Mouse (Mus musculus): ENCODE results near the gene Nr2f1. TPM values are rescaled to one million over a fixed set of nuclear protein-coding genes. Genes with fewer than 3 reads are reported as not detected.

The Nr2f1 gene
- total RNA-seq, 2 experiments from 2014 or later, result 89.4 to 98.1 TPM

DNA sequence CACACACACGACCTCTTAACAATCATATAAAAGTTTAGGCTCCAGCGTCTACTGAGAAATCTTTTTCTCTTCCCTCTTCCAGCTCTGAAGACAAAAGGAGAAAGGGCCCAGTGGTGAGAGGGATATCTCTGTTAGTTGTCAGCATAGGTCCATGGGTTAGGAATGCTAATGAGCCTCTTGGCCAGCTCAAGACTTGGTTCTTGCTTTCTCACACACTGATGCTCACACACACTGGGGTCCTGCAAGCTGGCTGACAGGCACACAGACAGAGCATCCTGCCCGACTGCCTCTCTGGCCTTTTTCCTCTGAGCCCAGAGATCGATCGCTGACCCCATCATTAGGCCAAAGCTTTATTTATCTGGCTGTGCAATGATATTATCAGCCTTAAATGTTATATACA, 15.6 kb downstream of the Nr2f1 start:
- TF ChIP-seq CTCF (conservative IDR thresholded peaks at IDR 0.05), result no peak
- no peak for DNase-seq (ENCODE audit: low spot score in 2 of 2)
- H3K4me3 ChIP-seq, result no peak overlapping the region
- H3K27ac ChIP-seq, result peak overlapping the region; percentile 79

DNA sequence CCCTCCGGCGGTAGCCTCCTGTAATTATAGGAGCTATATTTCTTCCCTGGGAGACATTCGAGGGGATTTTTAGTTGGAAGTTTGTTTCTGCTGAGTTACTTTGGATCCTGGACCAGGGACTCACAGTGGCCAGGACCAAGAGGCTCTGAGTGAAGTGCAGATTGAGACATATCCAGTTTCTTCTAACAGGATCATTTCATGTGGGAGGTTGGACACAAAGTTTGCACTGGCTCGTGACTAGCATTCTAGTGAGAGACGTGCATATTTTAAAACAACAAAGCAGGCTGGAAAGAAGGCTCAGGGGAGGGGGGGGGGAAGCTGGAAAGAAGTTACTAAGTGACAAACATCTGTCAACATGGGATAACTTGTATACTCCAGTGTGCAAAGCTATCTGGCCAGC, 16.6 kb downstream of the Nr2f1 start:
- H3K4me3 ChIP-seq, result peak overlapping the region; percentile 34; the same call in 1 of the 2 replicates
- peak overlapping the region; percentile 94 for H3K27ac ChIP-seq
- no peak for DNase-seq (ENCODE audit: low spot score in 2 of 2)
- TF ChIP-seq CTCF (conservative IDR thresholded peaks at IDR 0.05), result no peak

DNA sequence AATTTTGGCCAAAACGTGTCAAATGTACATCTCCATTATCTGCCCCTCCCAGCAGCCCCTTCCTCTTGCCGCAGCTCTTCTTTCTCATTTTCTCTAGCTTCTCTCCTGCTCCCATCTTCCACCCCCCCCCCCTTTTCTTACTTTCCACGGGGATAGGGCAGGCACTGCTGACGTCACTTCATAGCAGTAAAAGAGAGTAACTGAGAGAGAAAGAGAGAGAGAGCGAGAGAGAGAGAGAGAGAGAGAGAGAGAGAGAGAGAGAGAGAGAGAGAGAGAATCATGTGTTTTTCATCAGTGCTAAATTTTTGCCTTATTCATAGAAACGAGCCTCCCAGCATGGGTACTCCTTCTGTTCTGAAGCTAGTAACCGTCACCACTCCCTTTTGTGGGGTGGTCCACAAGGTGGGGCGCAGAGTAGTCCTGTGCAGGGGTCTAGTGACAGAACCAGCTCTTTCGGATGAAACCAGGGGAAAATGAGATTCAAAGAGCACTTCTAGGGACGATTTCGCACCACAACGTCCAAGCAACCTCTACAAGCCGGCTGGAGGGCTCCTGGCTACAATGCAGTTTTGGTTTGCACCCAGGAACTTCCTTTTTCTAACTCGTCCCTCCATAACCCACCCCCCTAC, 17.5 kb downstream of the Nr2f1 start:
- Histone ChIP-seq H3K4me3 (peak overlapping the region; percentile 58), H3K27ac (peak overlapping the region; percentile 94)
- no peak for DNase-seq (ENCODE audit: low spot score in 2 of 2)
- no peak for TF ChIP-seq CTCF (conservative IDR thresholded peaks at IDR 0.05)

DNA sequence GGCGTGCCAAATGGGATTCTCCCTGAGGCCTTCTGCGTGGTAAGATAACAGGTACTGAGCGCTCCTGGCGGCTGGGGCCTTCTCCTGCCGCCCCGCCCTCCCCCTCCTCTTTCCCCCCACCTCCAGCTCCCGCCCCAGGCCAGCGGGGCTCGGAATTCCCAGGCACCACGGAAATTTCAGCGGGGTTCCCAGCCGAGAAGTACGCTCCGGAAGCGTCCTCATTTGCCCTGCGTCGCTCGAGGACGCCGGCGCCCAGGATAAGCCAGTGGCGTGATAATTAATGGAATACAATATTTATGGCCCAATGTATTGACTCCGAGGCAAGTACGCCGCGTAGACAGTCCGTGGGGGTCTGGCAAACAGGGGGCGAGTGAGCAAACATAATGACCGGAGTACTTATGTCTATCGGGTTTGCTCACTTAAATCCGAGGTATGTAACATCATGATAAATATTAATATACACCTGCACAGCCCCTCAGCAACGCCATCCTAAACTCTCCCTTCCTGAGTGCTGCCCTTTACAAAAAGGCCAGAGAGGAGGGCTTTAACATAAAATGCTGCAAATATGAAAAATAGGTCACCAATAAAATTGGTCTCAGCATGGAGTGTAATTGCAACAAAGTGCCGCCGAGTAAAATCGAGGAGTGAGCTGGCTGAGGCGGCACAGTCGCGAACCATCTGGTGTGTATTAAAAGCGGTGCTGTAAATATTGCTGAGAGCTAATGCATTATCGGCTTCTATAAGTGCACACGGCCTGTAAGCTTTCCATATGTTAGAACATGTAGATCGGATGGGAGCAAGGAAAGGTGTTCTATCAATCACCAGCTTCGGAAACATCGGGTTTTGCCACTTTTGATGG, 18.3 kb downstream of the Nr2f1 start:
- TF ChIP-seq CTCF (conservative IDR thresholded peaks at IDR 0.05), result peak; percentile 46
- Histone ChIP-seq H3K27ac (peak overlapping the region; percentile 94), H3K4me3 (peak overlapping the region; percentile 58)
- DNase-seq (ENCODE audit: low spot score in 2 of 2), result peak in 1 of 2 experiments; percentile 8

DNA sequence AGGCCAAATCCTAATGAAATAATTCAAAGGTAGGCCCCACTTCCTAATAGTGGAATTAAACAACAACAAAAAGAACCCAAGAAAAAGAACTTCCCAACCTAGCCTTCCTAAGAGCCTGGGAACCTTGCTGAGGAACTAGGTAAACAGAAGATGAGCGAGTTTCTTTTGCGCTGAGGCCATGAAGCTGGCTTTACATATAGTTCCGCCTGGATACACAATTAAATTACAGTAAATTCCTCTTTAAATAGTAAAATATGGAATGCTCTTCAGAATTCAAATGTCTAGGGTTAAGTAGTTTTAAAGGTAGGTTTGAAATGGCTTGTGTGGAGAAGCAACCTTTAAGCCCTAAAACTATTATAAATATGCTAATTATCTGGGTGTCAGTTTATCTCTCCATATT, 19.3 kb downstream of the Nr2f1 start:
- DNase-seq (ENCODE audit: low spot score in 2 of 2), result no peak
- no peak overlapping the region; the same call in 1 of the 2 replicates for H3K4me3 ChIP-seq
- H3K27ac ChIP-seq, result peak overlapping the region; percentile 94
- no peak for TF ChIP-seq CTCF (conservative IDR thresholded peaks at IDR 0.05)

DNA sequence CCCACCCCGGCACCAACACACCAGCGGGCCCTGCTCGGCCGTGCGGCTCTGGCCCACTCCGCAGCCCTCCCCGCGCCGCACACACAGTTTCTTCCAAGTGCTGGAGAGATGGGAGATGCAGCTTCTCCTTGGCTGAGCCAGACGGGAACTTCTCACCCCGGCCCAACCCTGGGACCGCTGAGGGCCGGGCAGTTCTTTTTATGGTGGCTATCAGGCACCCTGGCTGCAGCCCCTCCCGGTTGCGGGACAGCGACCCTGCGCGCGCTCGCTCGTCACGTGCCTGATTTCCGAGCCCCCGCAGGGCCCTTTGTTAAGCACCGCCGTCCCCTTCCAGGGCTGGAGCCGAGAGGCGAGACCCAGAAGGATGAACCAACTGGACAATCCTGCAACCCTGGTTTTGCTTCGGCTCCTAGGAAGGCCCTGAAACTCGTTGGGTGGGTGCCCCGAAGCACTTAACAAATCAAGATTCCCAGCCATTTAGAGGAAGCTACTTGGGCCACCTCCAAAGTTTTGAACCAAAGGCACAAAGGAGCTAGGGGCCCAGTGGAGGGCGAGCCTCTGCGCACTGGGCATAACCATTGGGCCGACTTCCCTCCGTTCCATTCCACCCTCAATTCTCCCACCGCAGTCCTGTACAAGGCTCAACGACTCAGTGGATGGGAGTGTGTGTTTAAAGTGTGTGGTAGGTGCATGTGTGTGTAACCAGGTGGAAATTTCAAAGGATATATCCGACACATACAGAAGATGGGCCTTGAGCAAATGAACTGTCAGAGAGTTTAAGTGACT, 20.1 kb downstream of the Nr2f1 start:
- Histone ChIP-seq H3K4me3 (peak overlapping the region; percentile 56), H3K27ac (peak overlapping the region; percentile 94)
- TF ChIP-seq CTCF (conservative IDR thresholded peaks at IDR 0.05), result no peak
- DNase-seq (ENCODE audit: low spot score in 2 of 2), result no peak

DNA sequence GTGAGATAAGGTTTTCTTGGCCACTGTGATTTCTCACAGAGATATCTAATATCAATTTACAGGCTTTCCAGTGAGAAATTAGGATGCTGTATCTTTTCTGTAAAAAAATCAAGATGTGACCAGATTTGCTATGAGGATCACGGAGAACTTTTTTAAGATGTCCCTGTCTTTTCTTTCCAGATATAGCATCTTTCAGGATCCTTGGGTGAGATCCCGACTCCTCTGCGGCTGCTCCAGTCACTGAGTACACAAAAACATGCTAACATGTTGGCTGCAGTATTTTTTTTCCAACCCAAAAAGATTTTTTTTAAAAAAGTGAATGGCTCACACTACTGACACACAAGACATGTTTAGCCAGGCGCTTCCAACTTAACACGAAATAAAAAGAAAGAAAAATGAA, 20.8 kb downstream of the Nr2f1 start:
- TF ChIP-seq CTCF (conservative IDR thresholded peaks at IDR 0.05), result no peak
- DNase-seq (ENCODE audit: low spot score in 2 of 2), result no peak
- Histone ChIP-seq H3K27ac (peak overlapping the region; percentile 94), H3K4me3 (peak overlapping the region; percentile 56)

DNA sequence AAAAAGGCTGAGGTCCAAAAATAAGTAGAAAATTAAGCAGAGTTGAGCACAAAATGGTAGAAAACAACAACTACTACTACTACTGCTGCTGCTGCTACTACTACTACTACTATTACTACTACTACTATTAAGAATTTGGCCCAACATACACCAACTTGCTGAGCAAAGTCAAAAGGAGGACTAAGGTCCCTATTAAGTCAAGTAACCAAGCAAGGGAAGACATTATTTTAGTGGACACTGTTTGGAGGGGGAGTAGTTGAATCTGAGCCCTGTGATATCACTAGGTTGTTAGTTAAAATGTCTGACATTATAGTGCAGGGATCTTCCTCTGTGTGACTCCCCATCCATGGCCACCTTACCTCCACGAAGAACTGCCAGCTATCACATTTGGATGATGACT, 21.5 kb downstream of the Nr2f1 start:
- no peak for DNase-seq (ENCODE audit: low spot score in 2 of 2)
- Histone ChIP-seq H3K27ac (peak overlapping the region; percentile 94), H3K4me3 (no peak overlapping the region)
- TF ChIP-seq CTCF (conservative IDR thresholded peaks at IDR 0.05), result no peak

DNA sequence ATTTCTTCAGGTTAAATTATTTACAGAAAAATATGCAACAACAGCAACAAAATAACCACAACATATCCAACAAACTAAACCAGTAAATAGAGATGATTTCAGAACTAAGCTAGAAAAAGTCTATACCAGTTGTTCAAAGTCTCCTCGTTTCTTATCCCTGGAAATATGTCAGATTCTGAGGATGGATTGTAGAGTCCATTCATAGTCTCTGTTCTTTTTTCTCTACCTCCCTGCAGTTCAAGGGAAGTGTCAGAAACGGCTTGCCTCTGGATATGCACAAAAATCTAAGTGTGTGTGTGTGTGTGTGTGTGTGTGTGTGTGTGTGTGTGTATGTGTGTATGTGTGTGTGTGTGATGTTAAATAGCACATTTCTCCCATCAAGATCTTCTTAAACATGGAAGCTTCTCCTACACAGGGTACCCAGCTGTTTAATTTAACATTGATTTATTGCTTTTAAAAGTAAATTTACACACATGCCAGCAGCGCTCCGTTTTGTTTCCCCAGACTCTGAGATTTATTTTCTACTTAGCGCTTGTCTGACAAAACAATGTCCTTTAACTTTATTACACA, 22.1 kb downstream of the Nr2f1 start:
- DNase-seq (ENCODE audit: low spot score in 2 of 2), result no peak
- H3K4me3 ChIP-seq, result no peak overlapping the region
- H3K27ac ChIP-seq, result peak overlapping the region; percentile 94; the same call in 1 of the 2 replicates
- no peak for TF ChIP-seq CTCF (conservative IDR thresholded peaks at IDR 0.05)

DNA sequence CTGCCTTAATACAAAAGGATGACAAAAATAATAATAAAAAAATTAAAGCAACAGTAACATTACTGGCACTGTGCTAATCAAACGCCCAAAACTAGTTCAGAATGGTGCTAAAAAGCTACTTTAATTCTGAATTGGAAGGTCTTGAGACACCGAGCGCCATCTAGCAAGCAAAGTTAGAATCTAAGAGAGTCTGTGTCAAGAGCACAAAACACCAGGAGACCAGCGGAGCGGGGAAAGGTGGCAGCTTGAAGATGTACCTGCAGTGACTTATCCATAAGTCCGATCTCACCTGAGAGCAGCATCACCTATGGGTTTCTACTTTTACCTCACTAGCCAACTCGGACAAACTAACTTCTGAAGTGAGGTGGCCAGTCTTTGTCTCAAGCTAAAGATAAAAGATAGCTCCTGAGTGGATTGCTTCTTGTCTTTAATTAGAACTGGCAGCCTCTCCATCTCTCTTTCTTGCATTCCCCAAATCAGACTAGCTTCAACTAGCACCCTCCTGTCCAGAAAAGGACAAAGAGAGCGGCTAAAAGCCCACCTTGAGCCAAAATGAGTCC, 23.7 kb downstream of the Nr2f1 start:
- DNase-seq (ENCODE audit: low spot score in 2 of 2), result no peak
- TF ChIP-seq CTCF (conservative IDR thresholded peaks at IDR 0.05), result peak; percentile 78
- Histone ChIP-seq H3K27ac (peak overlapping the region; percentile 49; the same call in 1 of the 2 replicates), H3K4me3 (no peak overlapping the region)

DNA sequence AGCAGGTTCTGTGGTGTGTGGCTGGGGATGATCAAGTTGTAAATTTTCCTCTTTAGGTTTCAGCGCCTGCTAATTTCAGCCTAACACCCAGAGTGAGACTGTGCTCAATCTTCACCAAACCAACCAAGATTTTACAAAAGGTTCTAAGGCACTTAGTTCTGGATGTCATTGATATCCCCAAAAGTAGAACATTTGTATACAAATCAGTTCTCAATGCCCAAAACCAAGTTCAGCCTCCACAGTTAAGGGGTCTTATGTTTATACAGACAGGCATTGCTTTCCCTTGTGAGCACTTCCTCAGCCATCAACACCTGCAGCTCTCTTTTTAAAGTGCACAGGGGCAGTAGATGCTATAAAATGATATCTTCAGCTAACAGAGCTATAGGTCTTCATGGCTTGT, 24.7 kb downstream of the Nr2f1 start:
- no peak for TF ChIP-seq CTCF (conservative IDR thresholded peaks at IDR 0.05)
- Histone ChIP-seq H3K27ac (no peak overlapping the region), H3K4me3 (no peak overlapping the region)
- DNase-seq (ENCODE audit: low spot score in 2 of 2), result no peak

DNA sequence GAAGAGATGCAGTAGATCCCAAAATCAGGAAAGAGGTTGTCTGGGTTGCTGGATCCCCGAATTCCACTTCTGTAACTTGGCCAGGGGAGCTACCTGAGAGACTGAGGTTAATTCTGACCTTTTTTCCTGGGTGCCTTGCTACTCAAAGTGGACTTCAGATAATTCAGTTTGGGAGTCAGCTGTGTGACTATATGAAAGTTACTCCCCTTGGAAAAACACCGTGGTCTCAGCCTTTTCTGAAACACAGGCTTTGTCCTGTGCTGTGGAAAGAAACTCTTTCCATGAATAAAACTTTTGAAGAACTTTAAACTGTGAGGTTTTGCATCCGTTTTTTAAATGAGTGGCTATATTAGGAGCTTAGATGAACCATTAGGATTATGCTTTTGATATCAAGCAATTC, 25.4 kb downstream of the Nr2f1 start:
- DNase-seq (ENCODE audit: low spot score in 2 of 2), result no peak
- TF ChIP-seq CTCF (conservative IDR thresholded peaks at IDR 0.05), result no peak
- Histone ChIP-seq H3K4me3 (no peak overlapping the region), H3K27ac (no peak overlapping the region)

Data from layer of hippocampus, adult 2 months (tissue).